Mouse (Mus musculus): ENCODE measurements around the gene Ostf1. TPM values are rescaled to one million over a fixed set of nuclear protein-coding genes. Genes with fewer than 3 reads are reported as not detected.

Gene Ostf1
- polyA plus RNA-seq, 1 experiment from 2014 or later, result 25.8 TPM

DNA sequence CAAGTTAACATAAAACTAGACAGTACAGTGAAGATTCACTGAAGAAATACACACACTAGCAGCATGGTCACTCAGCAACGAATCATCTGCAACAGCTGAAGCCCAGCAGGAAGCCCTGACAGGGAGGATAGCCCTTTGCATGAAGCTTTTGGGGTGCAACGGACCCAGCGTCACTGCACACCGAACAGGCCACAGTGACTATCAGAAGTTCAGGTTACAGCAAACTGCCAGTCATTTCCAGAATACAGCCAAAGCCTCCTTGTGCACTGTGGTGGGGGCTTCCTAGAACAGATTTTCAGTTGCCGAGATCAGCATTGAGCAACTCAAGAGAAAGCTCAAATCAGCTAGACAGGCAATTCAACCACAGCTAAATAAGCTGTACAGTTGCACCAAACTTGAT lies 54.3 kb downstream of the Ostf1 start:
- Histone ChIP-seq H3K4me2 (ENCODE audit: low read depth, low read length) (no peak overlapping the region), H3K36me3 (ENCODE audit: control insufficient read depth, insufficient read depth, low read length) (no peaks in the 10 kb centered on the region), H3K9me3 (ENCODE audit: control insufficient read depth, low read length) (no peaks in the 10 kb centered on the region), H3K27me3 (ENCODE audit: control insufficient read depth, insufficient read depth, low read length) (no peaks in the 10 kb centered on the region), H3K4me3 (ENCODE audit: low read depth, low read length) (no peak overlapping the region), H3K9ac (replicated peaks; ENCODE audit: low read depth, low read length) (no peak overlapping the region), H3K4me1 (ENCODE audit: control insufficient read depth, insufficient read depth, low read length) (peaks cover 7% of the 10 kb centered on the region; the same call in 1 of the 2 replicates), H3K27ac (ENCODE audit: low read depth, low read length) (no peak overlapping the region)
- ATAC-seq (ENCODE audit: low read depth), result no peak
- WGBS, result 75% methylated on average over 5 of the region's 5 CpGs

- Histone ChIP-seq H3K9me3 (ENCODE audit: control insufficient read depth, low read length) (no peaks in the 10 kb centered on the region), H3K4me2 (ENCODE audit: low read depth, low read length) (no peak overlapping the region), H3K27ac (ENCODE audit: low read depth, low read length) (no peak overlapping the region), H3K9ac (replicated peaks; ENCODE audit: low read depth, low read length) (no peak overlapping the region), H3K27me3 (ENCODE audit: control insufficient read depth, insufficient read depth, low read length) (no peaks in the 10 kb centered on the region), H3K36me3 (ENCODE audit: control insufficient read depth, insufficient read depth, low read length) (no peaks in the 10 kb centered on the region), H3K4me1 (ENCODE audit: control insufficient read depth, insufficient read depth, low read length) (peaks cover 7% of the 10 kb centered on the region; the same call in 1 of the 2 replicates), H3K4me3 (ENCODE audit: low read depth, low read length) (no peak overlapping the region)
- WGBS, result over 99% methylated on average over 3 of the region's 3 CpGs
- ATAC-seq (ENCODE audit: low read depth), result no peak
These were observed 55.7 kb downstream of the Ostf1 start for GRCm38 (mm10) chr19:18575891-18576290.

DNA sequence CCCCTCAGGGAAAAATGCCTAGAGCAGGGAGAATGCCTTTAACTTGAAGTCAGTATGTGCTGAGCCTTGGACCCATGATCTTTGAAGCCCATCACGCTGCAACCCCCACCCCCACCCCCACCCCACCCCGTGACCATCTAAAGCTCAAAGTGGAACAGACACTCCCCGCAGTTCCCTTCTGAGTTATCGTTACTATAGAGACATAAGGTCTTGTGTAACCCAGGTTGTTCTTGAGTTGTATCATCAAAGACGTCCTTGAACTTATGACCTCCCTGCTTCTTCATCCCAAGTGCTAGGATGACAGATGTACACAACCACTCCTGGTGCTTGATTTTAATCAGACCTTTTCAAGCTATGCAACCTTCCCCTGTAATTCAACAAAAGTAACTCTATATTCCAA lies 57.7 kb downstream of the Ostf1 start:
- Histone ChIP-seq H3K4me2 (ENCODE audit: low read depth, low read length) (no peak overlapping the region), H3K9ac (replicated peaks; ENCODE audit: low read depth, low read length) (no peak overlapping the region), H3K27ac (ENCODE audit: low read depth, low read length) (no peak overlapping the region), H3K27me3 (ENCODE audit: control insufficient read depth, insufficient read depth, low read length) (no peaks in the 10 kb centered on the region), H3K9me3 (ENCODE audit: control insufficient read depth, low read length) (no peaks in the 10 kb centered on the region), H3K36me3 (ENCODE audit: control insufficient read depth, insufficient read depth, low read length) (no peaks in the 10 kb centered on the region), H3K4me3 (ENCODE audit: low read depth, low read length) (no peak overlapping the region), H3K4me1 (ENCODE audit: control insufficient read depth, insufficient read depth, low read length) (peaks cover 6% of the 10 kb centered on the region; the same call in 1 of the 2 replicates)
- ATAC-seq (ENCODE audit: low read depth), result no peak
- 87% methylated on average over 5 of the region's 5 CpGs for WGBS

DNA sequence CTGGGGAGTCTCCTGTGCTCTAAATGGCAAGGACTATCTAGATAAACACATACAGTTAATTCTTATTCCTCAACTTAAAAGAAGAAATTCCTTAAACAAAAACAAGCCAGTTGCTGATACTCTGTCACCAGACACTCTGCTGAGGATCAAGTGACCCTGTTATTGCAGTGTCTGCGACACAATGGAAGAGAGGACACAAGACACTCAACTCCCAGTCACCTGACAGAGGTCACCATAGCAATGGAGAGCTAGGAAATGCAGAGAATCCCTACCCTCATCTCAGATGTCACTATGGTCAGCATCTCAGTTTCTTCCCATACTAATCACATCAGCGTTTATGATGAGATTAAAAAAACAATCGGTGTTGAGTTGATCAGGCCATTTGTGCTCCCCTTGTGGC lies 58.2 kb downstream of the Ostf1 start:
- Histone ChIP-seq H3K9ac (replicated peaks; ENCODE audit: low read depth, low read length) (no peak overlapping the region), H3K36me3 (ENCODE audit: control insufficient read depth, insufficient read depth, low read length) (no peaks in the 10 kb centered on the region), H3K27ac (ENCODE audit: low read depth, low read length) (no peak overlapping the region), H3K4me2 (ENCODE audit: low read depth, low read length) (no peak overlapping the region), H3K4me3 (ENCODE audit: low read depth, low read length) (no peak overlapping the region), H3K27me3 (ENCODE audit: control insufficient read depth, insufficient read depth, low read length) (no peaks in the 10 kb centered on the region), H3K9me3 (ENCODE audit: control insufficient read depth, low read length) (no peaks in the 10 kb centered on the region), H3K4me1 (ENCODE audit: control insufficient read depth, insufficient read depth, low read length) (peaks cover 1% of the 10 kb centered on the region; the same call in 1 of the 2 replicates)
- WGBS, result 81% methylated on average over 3 of the region's 3 CpGs
- ATAC-seq (ENCODE audit: low read depth), result no peak

DNA sequence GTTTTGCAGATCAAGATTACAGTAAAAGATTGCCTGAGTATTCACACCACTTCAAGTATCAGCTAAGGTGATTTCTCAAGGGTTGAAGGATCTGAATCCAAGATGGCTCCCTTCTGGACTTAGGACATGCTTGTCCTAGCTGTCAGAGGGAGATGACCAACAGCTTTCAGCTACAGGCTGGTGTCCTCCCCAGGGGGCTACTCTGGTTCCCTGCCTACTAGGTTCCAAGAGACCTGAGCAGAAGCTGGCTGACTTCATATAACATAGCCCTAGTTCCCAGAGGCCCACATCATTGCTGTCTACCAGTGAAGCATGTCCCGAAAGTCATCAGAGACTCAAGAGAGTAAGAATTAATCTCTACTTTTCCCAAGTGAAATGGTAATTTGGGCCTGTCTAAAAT lies 62.1 kb downstream of the Ostf1 start:
- no peak overlapping the region for H3K9ac ChIP-seq (replicated peaks; ENCODE audit: low read depth, low read length)
- H3K4me3 ChIP-seq (ENCODE audit: low read depth, low read length), result no peak overlapping the region
- H3K27me3 ChIP-seq (ENCODE audit: control insufficient read depth, insufficient read depth, low read length), result no peaks in the 10 kb centered on the region
- ATAC-seq (ENCODE audit: low read depth), result no peak
- H3K36me3 ChIP-seq (ENCODE audit: control insufficient read depth, insufficient read depth, low read length), result no peaks in the 10 kb centered on the region
- H3K27ac ChIP-seq (ENCODE audit: low read depth, low read length), result no peak overlapping the region
- H3K4me1 ChIP-seq (ENCODE audit: control insufficient read depth, insufficient read depth, low read length), result no peaks in the 10 kb centered on the region
- no peak overlapping the region for H3K4me2 ChIP-seq (ENCODE audit: low read depth, low read length)
- H3K9me3 ChIP-seq (ENCODE audit: control insufficient read depth, low read length), result no peaks in the 10 kb centered on the region
- 98% methylated on average over 1 of the region's 1 CpGs for WGBS

GRCm38 (mm10) chr19:18568828-18569430 lies 62.7 kb downstream of the Ostf1 start:
- H3K36me3 ChIP-seq (ENCODE audit: control insufficient read depth, insufficient read depth, low read length), result no peaks in the 10 kb centered on the region
- H3K27me3 ChIP-seq (ENCODE audit: control insufficient read depth, insufficient read depth, low read length), result no peaks in the 10 kb centered on the region
- ATAC-seq (ENCODE audit: low read depth), result no peak
- 88% methylated on average over 3 of the region's 3 CpGs for WGBS
- H3K27ac ChIP-seq (ENCODE audit: low read depth, low read length), result no peak overlapping the region
- H3K4me1 ChIP-seq (ENCODE audit: control insufficient read depth, insufficient read depth, low read length), result no peaks in the 10 kb centered on the region
- no peak overlapping the region for H3K4me3 ChIP-seq (ENCODE audit: low read depth, low read length)
- H3K9me3 ChIP-seq (ENCODE audit: control insufficient read depth, low read length), result no peaks in the 10 kb centered on the region
- no peak overlapping the region for H3K4me2 ChIP-seq (ENCODE audit: low read depth, low read length)
- no peak overlapping the region for H3K9ac ChIP-seq (replicated peaks; ENCODE audit: low read depth, low read length)

DNA sequence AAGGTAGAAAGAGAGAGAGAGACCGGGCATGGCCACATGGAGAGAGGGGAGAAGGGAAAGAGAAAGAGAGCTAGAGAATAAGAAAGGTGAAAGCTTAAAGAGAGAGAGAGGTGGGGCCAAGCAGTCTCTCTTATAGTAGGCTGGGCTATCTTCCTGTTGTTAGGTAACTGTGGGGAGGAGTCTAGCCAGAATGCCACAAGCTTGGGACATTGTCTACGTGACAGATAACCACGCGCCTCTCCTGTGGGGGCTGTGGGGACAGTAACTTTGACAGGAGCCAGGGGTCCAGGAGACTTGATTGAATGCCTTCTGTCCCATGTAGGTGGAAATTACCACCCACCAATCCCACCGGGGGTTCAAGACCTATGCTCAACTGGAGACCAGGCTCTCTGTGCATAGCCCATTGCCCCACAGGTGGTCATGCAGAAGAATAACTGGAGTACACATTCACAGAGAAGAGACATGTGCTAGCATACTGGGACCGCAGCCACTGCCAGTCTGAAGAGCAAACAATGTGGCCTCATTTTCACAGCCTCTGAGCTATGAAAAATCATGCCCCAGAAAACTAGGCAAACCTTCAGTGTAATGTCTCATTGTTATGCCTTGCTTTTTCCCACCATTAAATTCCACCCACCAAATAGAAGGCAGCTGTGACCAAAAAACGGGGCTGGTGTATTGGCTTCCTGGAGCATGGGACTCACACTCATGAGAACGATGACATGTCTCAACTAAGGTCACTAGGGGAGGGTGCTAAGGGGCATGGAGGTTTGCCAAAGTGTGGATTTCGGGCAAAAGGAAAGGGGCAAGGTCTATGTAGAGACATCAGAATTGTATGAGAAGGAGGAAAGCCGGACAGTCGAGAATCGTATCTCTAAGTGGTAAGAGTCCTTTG lies 63.4 kb downstream of the Ostf1 start:
- 88% methylated on average over 12 of the region's 12 CpGs for WGBS
- Histone ChIP-seq H3K27me3 (ENCODE audit: control insufficient read depth, insufficient read depth, low read length) (no peaks in the 10 kb centered on the region), H3K9ac (replicated peaks; ENCODE audit: low read depth, low read length) (no peak overlapping the region), H3K9me3 (ENCODE audit: control insufficient read depth, low read length) (no peaks in the 10 kb centered on the region), H3K27ac (ENCODE audit: low read depth, low read length) (no peak overlapping the region), H3K4me2 (ENCODE audit: low read depth, low read length) (no peak overlapping the region), H3K36me3 (ENCODE audit: control insufficient read depth, insufficient read depth, low read length) (no peaks in the 10 kb centered on the region), H3K4me3 (ENCODE audit: low read depth, low read length) (no peak overlapping the region), H3K4me1 (ENCODE audit: control insufficient read depth, insufficient read depth, low read length) (no peaks in the 10 kb centered on the region)
- ATAC-seq (ENCODE audit: low read depth), result no peak

GRCm38 (mm10) chr19:18567501-18567900 lies 64.1 kb downstream of the Ostf1 start:
- H3K9me3 ChIP-seq (ENCODE audit: control insufficient read depth, low read length), result no peaks in the 10 kb centered on the region
- no peak overlapping the region for H3K9ac ChIP-seq (replicated peaks; ENCODE audit: low read depth, low read length)
- H3K4me3 ChIP-seq (ENCODE audit: low read depth, low read length), result no peak overlapping the region
- no peaks in the 10 kb centered on the region for H3K4me1 ChIP-seq (ENCODE audit: control insufficient read depth, insufficient read depth, low read length)
- H3K27me3 ChIP-seq (ENCODE audit: control insufficient read depth, insufficient read depth, low read length), result no peaks in the 10 kb centered on the region
- H3K4me2 ChIP-seq (ENCODE audit: low read depth, low read length), result no peak overlapping the region
- H3K36me3 ChIP-seq (ENCODE audit: control insufficient read depth, insufficient read depth, low read length), result no peaks in the 10 kb centered on the region
- no peak overlapping the region for H3K27ac ChIP-seq (ENCODE audit: low read depth, low read length)
- 96% methylated on average over 11 of the region's 11 CpGs for WGBS
- no peak for ATAC-seq (ENCODE audit: low read depth)

DNA sequence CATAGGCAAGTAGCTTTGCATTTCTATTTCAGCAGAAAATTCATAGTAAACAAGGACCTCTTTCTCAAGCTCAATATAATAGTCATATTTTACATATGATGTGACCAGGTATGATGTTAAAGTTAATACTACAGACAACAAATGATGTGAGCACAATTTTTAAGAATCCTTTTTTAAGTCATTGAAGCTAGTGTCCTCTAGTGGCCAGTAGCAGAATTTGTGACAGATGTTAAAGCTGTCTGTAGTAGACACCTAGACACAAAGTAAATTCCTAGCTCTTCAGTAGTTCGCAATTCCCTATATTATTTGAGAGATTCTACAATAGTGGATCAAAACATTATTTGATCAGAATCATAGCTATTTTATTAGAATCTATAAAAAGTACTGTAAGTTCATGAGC lies 73.9 kb downstream of the Ostf1 start:
- H3K27me3 ChIP-seq (ENCODE audit: control insufficient read depth, insufficient read depth, low read length), result no peaks in the 10 kb centered on the region
- no peak overlapping the region for H3K9ac ChIP-seq (replicated peaks; ENCODE audit: low read depth, low read length)
- WGBS, result 90% methylated on average over 1 of the region's 1 CpGs
- H3K36me3 ChIP-seq (ENCODE audit: control insufficient read depth, insufficient read depth, low read length), result no peaks in the 10 kb centered on the region
- H3K4me3 ChIP-seq (ENCODE audit: low read depth, low read length), result no peak overlapping the region
- no peak for ATAC-seq (ENCODE audit: low read depth)
- H3K9me3 ChIP-seq (ENCODE audit: control insufficient read depth, low read length), result no peaks in the 10 kb centered on the region
- H3K4me1 ChIP-seq (ENCODE audit: control insufficient read depth, insufficient read depth, low read length), result no peaks in the 10 kb centered on the region
- no peak overlapping the region for H3K27ac ChIP-seq (ENCODE audit: low read depth, low read length)
- H3K4me2 ChIP-seq (ENCODE audit: low read depth, low read length), result no peak overlapping the region
